Mouse (Mus musculus): Measurements from ENCODE around the gene Aspdh.

Aspdh gene

DNA sequence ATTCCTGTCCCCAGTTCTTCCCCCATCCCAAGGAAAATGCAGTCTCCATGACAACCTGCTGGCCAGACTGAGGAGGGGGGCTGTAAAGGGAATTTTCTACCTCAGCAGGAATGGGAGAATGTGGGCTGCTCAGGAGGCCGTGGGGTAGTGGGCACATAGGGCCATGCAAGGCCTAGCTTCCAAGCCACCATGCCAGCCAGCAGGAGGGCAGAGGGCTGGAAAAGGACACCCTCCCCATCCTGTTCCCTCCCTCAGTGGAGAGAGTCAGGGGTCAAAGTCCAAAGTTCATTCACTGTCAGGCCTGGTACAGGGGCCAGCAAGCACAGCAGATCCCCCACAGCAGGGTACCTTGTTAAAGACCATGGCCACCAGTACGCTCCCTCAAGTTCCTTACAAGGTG, at the start of gene Aspdh:
Aspdh (plus strand) TSS at position 281 of the 400 bp plus-strand sequence.
- DNase-seq (ENCODE audit: extremely low read depth, low read depth, low spot score), result no peak

GRCm38 (mm10) chr7:44427666-44428065, 37.5 kb upstream of the Aspdh start:
- no peak for DNase-seq (ENCODE audit: extremely low read depth, low read depth, low spot score)

- no peak for DNase-seq (ENCODE audit: extremely low read depth, low read depth, low spot score)
These were observed 36.8 kb upstream of the Aspdh start for GRCm38 (mm10) chr7:44428171-44428950.

DNA sequence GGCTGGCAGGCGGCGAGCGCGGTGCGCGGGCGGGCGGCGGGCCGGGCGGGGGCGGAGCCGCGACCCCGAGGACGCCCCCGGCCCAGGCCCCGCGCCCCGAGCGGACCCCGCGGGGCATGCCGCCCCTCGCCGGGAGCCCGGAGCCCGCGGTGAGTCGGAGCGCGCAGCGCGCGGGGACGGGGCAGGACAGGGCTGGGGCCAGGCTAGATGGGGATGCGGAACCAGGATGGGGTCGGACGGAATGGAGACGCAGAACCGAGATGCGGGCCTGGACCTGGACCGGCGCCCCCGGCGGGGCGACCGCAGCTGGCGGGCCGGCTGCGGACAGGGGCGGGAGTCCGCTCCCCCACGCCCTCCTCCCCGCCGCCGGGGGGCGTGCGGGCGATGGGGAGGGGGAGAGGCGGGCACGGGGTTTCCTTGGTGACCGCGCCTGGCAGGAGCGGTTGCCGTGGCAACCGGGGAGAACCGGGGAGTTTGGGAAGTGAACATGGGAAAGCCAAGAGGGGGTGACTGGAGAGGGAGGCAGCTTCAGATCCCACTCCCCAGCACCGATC, 36.1 kb upstream of the Aspdh start, which contains the start of gene Lrrc4b:
Lrrc4b (plus strand) TSS at position 51 of the 554 bp plus-strand sequence.
- DNase-seq (ENCODE audit: extremely low read depth, low read depth, low spot score), result no peak

DNA sequence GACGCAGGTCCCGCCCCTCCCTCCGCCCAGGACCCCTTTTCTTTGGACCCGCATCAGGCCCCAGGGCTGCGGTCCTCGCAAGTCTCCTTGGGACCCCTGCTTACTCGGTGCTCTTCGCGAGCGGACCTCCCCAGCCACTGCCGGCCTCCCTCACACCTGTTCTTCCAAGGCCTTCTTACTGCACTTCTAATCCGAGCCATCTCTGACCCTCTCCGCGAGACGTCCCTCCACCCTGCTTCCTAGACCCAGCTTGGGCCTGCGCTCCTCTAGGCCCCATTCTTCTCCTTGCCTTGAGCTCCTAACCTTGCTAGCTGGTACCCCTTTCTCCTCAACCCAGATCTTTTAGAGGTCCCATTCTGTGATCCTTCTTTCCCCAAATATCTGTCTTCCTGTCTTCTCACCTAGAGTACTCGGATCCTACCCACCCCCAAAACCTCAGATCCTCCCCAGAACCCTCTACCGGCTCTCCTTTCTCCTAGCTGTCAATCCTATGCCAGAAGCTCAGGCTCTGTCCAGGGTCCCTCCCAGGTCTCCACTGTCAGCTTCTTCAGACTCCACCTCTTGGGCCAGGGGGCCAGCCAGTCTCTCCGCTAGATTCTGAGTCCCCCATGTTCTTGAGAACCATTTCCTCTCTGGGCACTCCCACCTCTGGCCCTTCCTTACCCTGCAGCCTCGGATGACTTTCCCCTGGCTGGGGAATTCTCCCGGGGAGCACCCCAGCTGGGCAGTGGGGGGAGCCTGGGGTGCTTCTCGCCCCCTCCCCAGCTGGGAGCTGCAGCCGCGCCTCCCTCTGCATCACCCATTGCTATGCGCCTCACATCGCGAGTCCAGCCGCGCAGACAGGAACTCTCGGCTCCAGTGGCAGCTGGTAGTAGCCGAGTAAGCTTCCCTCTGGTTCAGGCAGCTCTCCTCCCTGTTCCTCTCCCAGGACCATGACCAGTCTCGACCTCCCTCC, 35.4 kb upstream of the Aspdh start:
- no peak for DNase-seq (ENCODE audit: extremely low read depth, low read depth, low spot score)

DNA sequence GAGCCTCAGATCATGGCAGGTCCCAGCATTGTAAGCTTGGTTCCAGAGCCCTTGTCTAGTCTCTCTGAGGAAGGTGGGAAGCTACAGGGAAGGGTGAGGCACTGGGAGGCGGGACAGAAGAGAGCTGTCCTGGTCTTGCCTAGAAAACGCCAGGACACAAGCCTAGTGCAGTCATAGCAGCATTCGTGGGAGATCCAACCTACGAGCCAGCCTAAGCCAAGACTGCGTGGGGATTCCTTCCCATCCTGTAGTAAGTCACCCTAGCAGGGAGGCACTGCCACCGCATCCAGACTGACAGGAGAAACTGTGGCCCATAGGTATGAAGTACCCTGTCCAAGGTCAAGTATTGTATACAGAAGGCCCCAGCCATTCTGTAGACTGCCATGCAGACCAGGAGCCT, 32.6 kb upstream of the Aspdh start:
- DNase-seq (ENCODE audit: extremely low read depth, low read depth, low spot score), result no peak

- no peak for DNase-seq (ENCODE audit: extremely low read depth, low read depth, low spot score)
These were observed 31.8 kb upstream of the Aspdh start for GRCm38 (mm10) chr7:44433371-44433770.

GRCm38 (mm10) chr7:44434089-44434488, 31.1 kb upstream of the Aspdh start:
- no peak for DNase-seq (ENCODE audit: extremely low read depth, low read depth, low spot score)

GRCm38 (mm10) chr7:44435796-44436195, 29.4 kb upstream of the Aspdh start:
- no peak for DNase-seq (ENCODE audit: extremely low read depth, low read depth, low spot score)

DNA sequence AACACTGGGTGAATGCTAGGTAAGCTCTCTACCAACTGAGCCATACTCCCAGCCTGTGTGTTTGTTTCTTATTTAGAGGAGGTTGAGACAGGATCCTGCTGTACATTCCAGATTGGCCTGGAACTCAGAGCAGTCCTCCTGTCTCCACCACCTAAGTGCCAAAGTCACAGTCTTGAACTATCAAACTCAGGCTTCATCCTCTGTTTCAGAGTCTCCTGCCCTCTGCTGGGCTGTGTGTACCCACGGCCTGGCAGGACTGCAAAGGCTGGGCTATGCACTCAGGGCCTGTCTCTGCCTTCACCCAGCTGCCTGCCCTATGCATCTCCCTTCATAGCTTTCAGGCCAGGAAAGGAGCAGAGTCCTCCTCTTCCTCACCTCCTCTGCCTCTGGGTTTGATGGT, 28.9 kb upstream of the Aspdh start:
- DNase-seq (ENCODE audit: extremely low read depth, low read depth, low spot score), result no peak

DNA sequence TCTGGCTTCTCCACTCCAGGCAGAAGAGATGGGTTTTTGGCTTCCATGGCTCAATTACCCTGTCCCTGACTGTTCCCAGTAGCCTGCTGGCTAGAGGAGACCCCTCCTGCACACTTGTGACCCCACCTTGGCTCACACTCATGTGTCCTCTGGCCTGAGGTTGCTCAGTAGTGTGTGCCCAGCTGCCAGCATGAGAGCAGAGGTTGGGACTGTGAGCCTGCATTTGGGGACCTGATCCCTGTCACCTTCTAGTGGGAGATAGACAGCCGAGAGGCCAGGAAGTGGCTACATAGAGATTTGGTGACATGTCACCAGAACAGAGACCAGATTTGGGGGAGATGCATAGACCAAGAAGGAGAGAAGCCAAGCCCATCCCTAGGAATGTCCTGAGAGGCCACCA, 28.0 kb upstream of the Aspdh start:
- DNase-seq (ENCODE audit: extremely low read depth, low read depth, low spot score), result no peak

- DNase-seq (ENCODE audit: extremely low read depth, low read depth, low spot score), result no peak
These were observed 27.3 kb upstream of the Aspdh start for GRCm38 (mm10) chr7:44437933-44438332.

DNA sequence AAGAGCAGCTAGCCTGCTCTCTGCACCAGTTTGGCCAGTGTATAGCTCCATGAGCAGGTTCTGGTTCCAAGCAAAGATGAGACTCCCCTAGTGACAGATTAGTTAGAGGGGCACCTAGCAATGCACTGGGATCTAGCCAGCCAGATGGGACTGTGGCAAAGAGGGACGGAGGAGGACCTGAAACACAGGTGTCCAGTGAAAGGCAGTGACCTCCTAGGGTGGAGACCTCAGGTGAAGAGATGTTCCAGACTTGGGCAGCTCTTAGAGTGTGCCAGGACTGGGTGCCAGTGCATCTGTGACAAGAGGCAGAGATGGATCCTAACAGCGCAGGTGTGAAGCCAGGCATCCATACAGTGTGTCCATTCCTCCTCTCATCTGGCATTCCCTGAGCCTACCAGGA, 25.5 kb upstream of the Aspdh start:
- DNase-seq (ENCODE audit: extremely low read depth, low read depth, low spot score), result no peak

GRCm38 (mm10) chr7:44440479-44440878, 24.7 kb upstream of the Aspdh start:
- no peak for DNase-seq (ENCODE audit: extremely low read depth, low read depth, low spot score)

DNA sequence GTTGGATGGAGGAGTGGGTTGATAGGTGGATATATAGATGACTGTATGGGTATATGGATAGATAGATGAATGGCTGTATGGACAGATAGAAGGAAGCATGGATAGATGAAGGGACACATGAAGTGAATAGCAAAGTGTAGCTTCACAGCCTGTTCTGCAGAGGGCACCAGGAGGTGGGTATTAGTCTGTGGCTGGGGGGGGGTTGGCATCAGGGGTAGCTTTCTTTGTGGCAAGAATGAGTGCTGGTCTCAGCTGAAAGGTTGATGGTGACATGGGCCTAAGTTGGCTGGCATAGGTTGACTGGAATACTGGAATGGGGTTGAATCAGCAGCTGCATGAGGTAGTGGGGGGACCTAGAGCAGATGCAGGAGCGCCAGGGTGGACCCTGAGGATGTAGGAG, 24.0 kb upstream of the Aspdh start:
- no peak for DNase-seq (ENCODE audit: extremely low read depth, low read depth, low spot score)

- DNase-seq (ENCODE audit: extremely low read depth, low read depth, low spot score), result no peak
These were observed 23.5 kb upstream of the Aspdh start for GRCm38 (mm10) chr7:44441648-44442109.

DNA sequence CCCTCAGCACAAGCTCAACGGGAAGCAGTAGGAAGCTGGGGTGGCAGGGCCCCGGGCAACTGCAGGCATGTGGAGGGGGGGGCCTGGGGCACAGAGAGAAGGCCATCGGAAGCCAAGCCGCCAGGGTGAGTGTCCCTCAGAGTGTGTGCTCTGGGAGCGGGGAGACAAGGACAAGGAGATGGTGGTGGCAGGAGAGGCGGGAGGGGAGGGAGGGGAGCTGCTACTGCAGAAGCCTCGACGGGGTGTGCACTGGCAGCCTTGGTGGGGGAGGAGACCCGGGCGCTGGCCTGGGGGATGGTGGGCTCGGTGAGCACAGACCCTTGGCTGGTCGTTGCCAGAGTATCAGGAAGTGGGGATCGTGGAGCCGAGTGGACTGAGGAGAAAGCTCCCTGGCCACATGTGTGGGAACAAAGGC, 22.8 kb upstream of the Aspdh start:
- no peak for DNase-seq (ENCODE audit: extremely low read depth, low read depth, low spot score)

DNA sequence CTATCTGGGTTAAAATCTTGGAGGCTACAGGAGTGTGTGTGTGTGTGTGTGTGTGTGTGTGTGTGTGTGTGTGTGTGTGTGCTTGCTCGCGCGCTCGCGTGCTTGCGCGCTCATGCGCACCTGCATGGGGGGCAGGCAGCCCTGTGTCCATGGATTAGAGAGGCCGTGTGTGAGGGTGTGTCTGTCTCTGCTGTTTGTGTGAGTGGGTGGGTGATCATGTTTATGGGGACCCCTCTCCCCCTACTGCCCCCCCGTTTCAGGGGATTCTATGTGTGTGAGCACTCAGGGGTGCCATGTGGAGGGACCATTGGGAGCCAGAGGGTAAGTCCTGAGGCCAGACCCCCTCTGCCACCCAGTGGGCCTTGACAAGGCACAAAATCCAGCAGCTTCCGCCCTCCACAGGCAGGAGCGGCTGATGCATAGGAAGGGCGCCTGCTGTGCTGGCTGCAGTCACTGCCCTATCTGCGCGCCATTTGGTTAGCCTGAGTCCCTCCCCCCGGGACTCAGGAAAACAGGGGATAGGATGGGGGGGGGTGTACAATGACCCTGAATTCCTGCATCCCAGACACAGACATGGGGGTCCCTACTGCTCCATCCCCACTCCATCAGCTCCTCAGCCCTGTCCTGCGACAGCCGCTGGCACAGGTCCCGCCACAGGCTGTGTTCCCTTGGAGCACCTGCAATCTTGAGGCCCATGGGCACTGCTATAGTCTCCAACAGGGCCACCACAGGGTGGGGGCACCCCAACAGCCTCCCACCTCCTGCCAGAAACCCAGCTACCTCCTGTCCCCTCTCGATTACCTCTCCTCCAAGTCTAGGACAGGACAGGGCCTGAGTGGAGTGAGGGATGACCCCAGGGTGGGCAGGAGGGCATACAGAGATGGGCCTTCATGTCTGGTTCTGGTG, 21.7 kb upstream of the Aspdh start:
- no peak for DNase-seq (ENCODE audit: extremely low read depth, low read depth, low spot score)

GRCm38 (mm10) chr7:44444886-44445527, 20.2 kb upstream of the Aspdh start:
- DNase-seq (ENCODE audit: extremely low read depth, low read depth, low spot score), result no peak

GRCm38 (mm10) chr7:44445528-44445923, 19.7 kb upstream of the Aspdh start:
- DNase-seq (ENCODE audit: extremely low read depth, low read depth, low spot score), result no peak
